Mouse (Mus musculus): ENCODE data around the gene Fabp3. TPM values are rescaled to one million over a fixed set of nuclear protein-coding genes. Genes with fewer than 3 reads are reported as not detected.

Fabp3 gene
- polyA plus RNA-seq, 1 experiment from 2014 or later, result 18.8 TPM

- Histone ChIP-seq H3K27ac (no peak overlapping the region), H3K79me2 (ENCODE audit: inconsistent target) (no peaks in the 10 kb centered on the region), H3K4me3 (ENCODE audit: inconsistent target) (no peak overlapping the region), H3K36me3 (ENCODE audit: inconsistent target) (peaks cover 39% of the 10 kb centered on the region; the same call in 1 of the 2 replicates)
- 100% methylated on average over 2 of the region's 2 CpGs for WGBS (ENCODE audit: missing documents)
Observed at GRCm38 (mm10) chr4:130325446-130325845, 17.1 kb downstream of the Fabp3 start.

GRCm38 (mm10) chr4:130327366-130327765 is 19.0 kb downstream of the Fabp3 start:
- peaks cover 36% of the 10 kb centered on the region; the same call in 1 of the 2 replicates for H3K36me3 ChIP-seq (ENCODE audit: inconsistent target)
- WGBS (ENCODE audit: missing documents), result 96% methylated on average over 9 of the region's 9 CpGs
- no peak overlapping the region for H3K27ac ChIP-seq
- H3K4me3 ChIP-seq (ENCODE audit: inconsistent target), result no peak overlapping the region
- H3K79me2 ChIP-seq (ENCODE audit: inconsistent target), result no peaks in the 10 kb centered on the region

GRCm38 (mm10) chr4:130335867-130336266 is 27.5 kb downstream of the Fabp3 start:
- 94% methylated on average over 5 of the region's 5 CpGs for WGBS (ENCODE audit: missing documents)
- H3K79me2 ChIP-seq (ENCODE audit: inconsistent target), result no peaks in the 10 kb centered on the region
- no peak overlapping the region for H3K4me3 ChIP-seq (ENCODE audit: inconsistent target)
- H3K27ac ChIP-seq, result no peak overlapping the region
- peaks cover 24% of the 10 kb centered on the region for H3K36me3 ChIP-seq (ENCODE audit: inconsistent target)

- WGBS (ENCODE audit: missing documents), result 52% methylated on average over 4 of the region's 4 CpGs
- no peaks in the 10 kb centered on the region for H3K79me2 ChIP-seq (ENCODE audit: inconsistent target)
- H3K4me3 ChIP-seq (ENCODE audit: inconsistent target), result no peak overlapping the region
- H3K36me3 ChIP-seq (ENCODE audit: inconsistent target), result peaks cover 16% of the 10 kb centered on the region
- H3K27ac ChIP-seq, result no peak overlapping the region
Observed at GRCm38 (mm10) chr4:130341691-130342090, 33.3 kb downstream of the Fabp3 start.

GRCm38 (mm10) chr4:130349666-130350065 is 41.3 kb downstream of the Fabp3 start:
- Histone ChIP-seq H3K4me3 (ENCODE audit: inconsistent target) (no peak overlapping the region), H3K27ac (no peak overlapping the region), H3K79me2 (ENCODE audit: inconsistent target) (peaks cover 4% of the 10 kb centered on the region; the same call in 1 of the 2 replicates), H3K36me3 (ENCODE audit: inconsistent target) (peaks cover 61% of the 10 kb centered on the region)
- WGBS (ENCODE audit: missing documents), result 96% methylated on average over 6 of the region's 6 CpGs

- H3K27ac ChIP-seq, result no peak overlapping the region
- peaks cover 16% of the 10 kb centered on the region; the same call in 1 of the 2 replicates for H3K79me2 ChIP-seq (ENCODE audit: inconsistent target)
- H3K36me3 ChIP-seq (ENCODE audit: inconsistent target), result peaks cover 61% of the 10 kb centered on the region
- 93% methylated on average over 16 of the region's 16 CpGs for WGBS (ENCODE audit: missing documents)
- H3K4me3 ChIP-seq (ENCODE audit: inconsistent target), result no peak overlapping the region
Observed at GRCm38 (mm10) chr4:130350690-130351422, 42.5 kb downstream of the Fabp3 start.

- no peak overlapping the region for H3K4me3 ChIP-seq (ENCODE audit: inconsistent target)
- H3K79me2 ChIP-seq (ENCODE audit: inconsistent target), result peaks cover 33% of the 10 kb centered on the region; the same call in 1 of the 2 replicates
- H3K27ac ChIP-seq, result no peak overlapping the region
- WGBS (ENCODE audit: missing documents), result 93% methylated on average over 7 of the region's 7 CpGs
- peaks cover 61% of the 10 kb centered on the region for H3K36me3 ChIP-seq (ENCODE audit: inconsistent target)
Observed at GRCm38 (mm10) chr4:130352588-130352987, 44.2 kb downstream of the Fabp3 start.

GRCm38 (mm10) chr4:130357946-130358345 is 49.6 kb downstream of the Fabp3 start:
- H3K36me3 ChIP-seq (ENCODE audit: inconsistent target), result peaks cover 13% of the 10 kb centered on the region; the same call in 1 of the 2 replicates
- H3K79me2 ChIP-seq (ENCODE audit: inconsistent target), result peaks cover 81% of the 10 kb centered on the region
- H3K4me3 ChIP-seq (ENCODE audit: inconsistent target), result no peak overlapping the region
- H3K27ac ChIP-seq, result no peak overlapping the region

- WGBS (ENCODE audit: missing documents), result under 1% methylated on average over 48 of the region's 49 CpGs
- Histone ChIP-seq H3K79me2 (ENCODE audit: inconsistent target) (peaks cover 84% of the 10 kb centered on the region), H3K27ac (peak within 1 kb of the TSS; percentile 54), H3K4me3 (ENCODE audit: inconsistent target) (peak within 1 kb of the TSS; percentile 98), H3K36me3 (ENCODE audit: inconsistent target) (peaks cover 7% of the 10 kb centered on the region; the same call in 1 of the 2 replicates)
Observed at GRCm38 (mm10) chr4:130359486-130360237, 51.3 kb downstream of the Fabp3 start, which contains the start of the genes Zcchc17 and Snrnp40. Gene Zcchc17, minus strand, starts transcription at chr4:130359943. Gene Snrnp40, plus strand, starts transcription at chr4:130360132.

GRCm38 (mm10) chr4:130360238-130360590 is 51.8 kb downstream of the Fabp3 start:
- peak overlapping the region; percentile 25 for H3K27ac ChIP-seq
- peaks cover 79% of the 10 kb centered on the region for H3K79me2 ChIP-seq (ENCODE audit: inconsistent target)
- H3K4me3 ChIP-seq (ENCODE audit: inconsistent target), result peak overlapping the region; percentile 93
- peaks cover 12% of the 10 kb centered on the region; the same call in 1 of the 2 replicates for H3K36me3 ChIP-seq (ENCODE audit: inconsistent target)
- 1% methylated on average over 19 of the region's 19 CpGs for whole genome bisulfite sequencing (ENCODE audit: missing documents)

Other genes starting within 250 kb of the Fabp3 start
- 17.5 to 36.8 TPM (median 33.1 TPM) in 3 replicates for gene Pef1, start 206.0 kb upstream of the Fabp3 start, polyA plus RNA-seq (2018)
- gene Hcrtr1, start 169.2 kb upstream of the Fabp3 start, polyA plus RNA-seq (2018), result not detected in 3 replicates
- gene Tinagl1, start 133.5 kb upstream of the Fabp3 start, polyA plus RNA-seq (2018), result 0.28 to 0.41 TPM in 2 of 3 replicates, not detected in the other
- not detected in 3 replicates for gene Gm853, start 86.2 kb upstream of the Fabp3 start, polyA plus RNA-seq (2018)
- not detected in 3 replicates for gene Serinc2, start 29.4 kb upstream of the Fabp3 start, polyA plus RNA-seq (2018)
- not detected in 3 replicates for gene Gm10570, start 79 bp downstream of the Fabp3 start, polyA plus RNA-seq (2018)
- 18.6 to 32.0 TPM (median 25.5 TPM) in 3 replicates for gene Zcchc17, start 51.3 kb downstream of the Fabp3 start, polyA plus RNA-seq (2018)
- 16.4 to 36.1 TPM (median 19.1 TPM) in 3 replicates for gene Snrnp40, start 51.5 kb downstream of the Fabp3 start, polyA plus RNA-seq (2018)